Mouse (Mus musculus): ENCODE data around the gene S1pr5. TPM values are rescaled to one million over a fixed set of nuclear protein-coding genes. Genes with fewer than 3 reads are reported as not detected.
"Not testable (repeated sequence)": the region's sequence is repeated elsewhere in the genome, so short reads cannot be mapped to it uniquely, and the experiment has no call there.

S1pr5 gene
- polyA plus RNA-seq, 2 experiments: 0.06 to 0.10 TPM

DNA sequence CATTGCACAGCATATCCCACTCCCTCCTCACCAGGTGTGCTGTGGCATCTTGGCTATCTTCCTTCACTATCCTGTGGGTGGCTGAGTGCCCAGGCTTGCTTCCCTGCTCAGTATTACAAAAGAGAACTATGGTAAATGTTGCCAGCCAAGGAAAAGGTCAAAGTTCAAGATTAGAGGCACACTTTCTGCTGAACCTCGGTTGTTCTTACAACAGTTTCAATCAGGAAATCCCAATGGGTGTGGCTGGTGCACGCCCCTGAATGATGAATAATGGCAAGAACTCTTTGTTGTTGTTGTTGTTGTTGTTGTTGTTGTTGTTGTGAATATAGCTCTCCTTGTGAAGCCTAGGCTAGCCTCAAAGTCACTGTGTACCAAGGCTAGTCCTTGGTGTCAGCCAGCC is 13.6 kb upstream of the S1pr5 start:
- Histone ChIP-seq H3K36me3 (replicated peaks; ENCODE audit: control insufficient read depth, insufficient read depth, low read depth) (peaks cover 4% of the 10 kb centered on the region), H3K9ac (replicated peaks) (no peak overlapping the region), H3K27ac (no peak overlapping the region), H3K9me3 (ENCODE audit: control insufficient read depth, low read length) (no peaks in the 10 kb centered on the region), H3K4me3 (ENCODE audit: insufficient read depth in 1 of 2, low read depth in 2 of 2, low read length in 2 of 2) (no peak overlapping the region), H3K4me2 (ENCODE audit: low read depth) (no peak overlapping the region), H3K4me1 (replicated peaks; ENCODE audit: control insufficient read depth in 2 of 2, insufficient read depth in 2 of 2, low read length in 1 of 2) (peaks cover 22 to 32% of the 10 kb centered on the region in 2 experiments), H3K27me3 (ENCODE audit: control insufficient read depth, insufficient read depth, low read length) (no peaks in the 10 kb centered on the region)
- DNase-seq (ENCODE audit: low read depth in 3 of 3, low spot score in 3 of 3): no peak
- 24% methylated on average over 2 of the region's 2 CpGs for WGBS (ENCODE audit: insufficient replicate concordance)
- ATAC-seq (ENCODE audit: insufficient read depth): no peak
- TF ChIP-seq CTCF (IDR thresholded peaks at IDR 0.05; ENCODE audit: low read depth): no peak
- TF ChIP-seq EP300 (IDR thresholded peaks at IDR 0.05; ENCODE audit: low read depth): no peak

DNA sequence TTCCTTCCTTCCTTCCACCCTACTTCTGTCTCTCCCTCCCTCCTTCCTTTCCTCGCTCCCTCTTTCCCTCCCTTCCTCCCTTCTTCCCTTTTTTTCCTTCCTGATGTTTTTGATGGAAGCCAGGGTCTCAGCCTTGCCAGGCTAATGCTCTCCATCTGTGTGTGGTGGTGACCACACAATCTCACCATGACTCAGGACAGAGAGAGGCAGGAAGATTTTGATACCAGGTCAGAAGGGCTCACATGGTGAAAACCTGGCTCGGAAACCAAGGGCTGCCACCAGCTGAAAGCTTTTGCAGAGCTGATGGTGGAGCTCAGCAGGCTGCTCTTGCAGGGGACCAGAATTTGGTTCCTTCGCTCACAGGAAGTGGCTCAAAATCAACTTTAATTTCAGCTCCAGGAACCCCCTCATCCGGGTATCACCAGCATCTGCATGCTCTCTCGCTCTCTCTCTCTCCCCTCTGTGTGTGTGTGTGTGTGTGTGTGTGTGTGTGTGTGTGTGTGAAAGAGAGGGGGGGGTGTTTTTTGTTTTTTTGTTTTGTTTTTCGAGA is 12.3 kb upstream of the S1pr5 start:
- Histone ChIP-seq H3K36me3 (replicated peaks; ENCODE audit: control insufficient read depth, insufficient read depth, low read depth) (no peaks in the 10 kb centered on the region), H3K27ac (no peak overlapping the region), H3K4me3 (ENCODE audit: insufficient read depth in 1 of 2, low read depth in 2 of 2, low read length in 2 of 2) (no peak overlapping the region), H3K27me3 (ENCODE audit: control insufficient read depth, insufficient read depth, low read length) (no peaks in the 10 kb centered on the region), H3K4me1 (replicated peaks; ENCODE audit: control insufficient read depth in 2 of 2, insufficient read depth in 2 of 2, low read length in 1 of 2) (peaks cover 15 to 21% of the 10 kb centered on the region in 2 experiments), H3K4me2 (ENCODE audit: low read depth) (no peak overlapping the region), H3K9me3 (ENCODE audit: control insufficient read depth, low read length) (no peaks in the 10 kb centered on the region), H3K9ac (replicated peaks) (no peak overlapping the region)
- TF ChIP-seq CTCF (IDR thresholded peaks at IDR 0.05; ENCODE audit: low read depth) (no peak), EP300 (IDR thresholded peaks at IDR 0.05; ENCODE audit: low read depth) (no peak)
- DNase-seq (ENCODE audit: low read depth in 3 of 3, low spot score in 3 of 3) (no peak), ATAC-seq (ENCODE audit: insufficient read depth) (no peak)
- WGBS (ENCODE audit: insufficient replicate concordance): 57% methylated on average over 6 of the region's 6 CpGs

DNA sequence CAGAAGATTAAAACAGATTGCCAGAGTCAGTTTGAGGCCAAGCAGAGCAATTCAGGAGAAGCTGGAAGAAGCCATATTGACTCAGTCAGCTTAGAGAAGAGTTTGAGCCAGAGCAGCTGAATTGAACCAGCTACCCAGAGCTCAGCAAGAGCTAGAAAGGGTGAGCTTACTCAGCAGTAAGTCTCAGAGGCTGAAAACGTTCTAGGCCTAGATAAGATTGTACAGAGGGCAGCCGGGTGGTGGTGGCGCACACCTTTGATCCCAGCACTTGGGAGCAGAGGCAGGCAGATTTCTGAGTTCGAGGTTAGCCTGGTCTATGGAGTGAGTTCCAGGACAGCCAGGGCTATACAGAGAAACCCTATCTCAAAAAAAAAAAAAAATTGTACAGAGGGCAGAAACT is 8.1 kb upstream of the S1pr5 start:
- not testable (repeated sequence) for H3K4me2 ChIP-seq (ENCODE audit: low read depth); H3K9me3 ChIP-seq (ENCODE audit: control insufficient read depth, low read length); ATAC-seq (ENCODE audit: insufficient read depth); DNase-seq (ENCODE audit: low read depth in 3 of 3, low spot score in 3 of 3); H3K27me3 ChIP-seq (ENCODE audit: control insufficient read depth, insufficient read depth, low read length); H3K9ac ChIP-seq (replicated peaks); H3K4me3 ChIP-seq (ENCODE audit: insufficient read depth in 1 of 2, low read depth in 2 of 2, low read length in 2 of 2); H3K27ac ChIP-seq; H3K36me3 ChIP-seq (replicated peaks; ENCODE audit: control insufficient read depth, insufficient read depth, low read depth); H3K4me1 ChIP-seq (replicated peaks; ENCODE audit: control insufficient read depth in 2 of 2, insufficient read depth in 2 of 2, low read length in 1 of 2)
- 34% methylated on average over 4 of the region's 4 CpGs for WGBS (ENCODE audit: insufficient replicate concordance)

DNA sequence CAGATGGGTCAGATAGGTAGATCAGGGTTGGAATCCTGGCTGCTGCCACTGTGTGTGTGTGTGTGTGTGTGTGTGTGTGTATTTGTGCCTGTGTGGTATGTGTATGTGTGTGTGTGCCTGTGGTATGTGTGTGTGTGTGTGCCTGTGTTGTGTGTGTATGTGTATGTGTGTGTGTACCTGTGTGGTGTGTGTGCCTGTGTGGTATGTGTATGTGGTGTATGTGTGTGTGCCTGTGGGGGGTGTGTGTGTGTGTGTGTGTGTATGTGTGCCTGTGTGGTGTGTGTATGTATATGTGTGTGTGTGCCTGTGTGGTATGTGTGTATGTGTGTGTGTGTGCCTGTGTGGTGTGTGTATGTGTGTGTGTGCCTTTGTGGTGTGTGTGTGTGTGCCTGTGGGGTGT is 6.4 kb upstream of the S1pr5 start:
- no peaks in the 10 kb centered on the region for H3K4me1 ChIP-seq (replicated peaks; ENCODE audit: control insufficient read depth in 2 of 2, insufficient read depth in 2 of 2, low read length in 1 of 2)
- H3K4me2 ChIP-seq (ENCODE audit: low read depth): no peak overlapping the region
- H3K27ac ChIP-seq: no peak overlapping the region
- no peaks in the 10 kb centered on the region for H3K9me3 ChIP-seq (ENCODE audit: control insufficient read depth, low read length)
- no peak overlapping the region for H3K4me3 ChIP-seq (ENCODE audit: insufficient read depth in 1 of 2, low read depth in 2 of 2, low read length in 2 of 2)
- DNase-seq (ENCODE audit: low read depth in 3 of 3, low spot score in 3 of 3) (no peak), ATAC-seq (ENCODE audit: insufficient read depth) (no peak)
- no peaks in the 10 kb centered on the region for H3K36me3 ChIP-seq (replicated peaks; ENCODE audit: control insufficient read depth, insufficient read depth, low read depth)
- no peak for TF ChIP-seq EP300 (IDR thresholded peaks at IDR 0.05; ENCODE audit: low read depth)
- H3K9ac ChIP-seq (replicated peaks): no peak overlapping the region
- H3K27me3 ChIP-seq (ENCODE audit: control insufficient read depth, insufficient read depth, low read length): peaks cover 19% of the 10 kb centered on the region

DNA sequence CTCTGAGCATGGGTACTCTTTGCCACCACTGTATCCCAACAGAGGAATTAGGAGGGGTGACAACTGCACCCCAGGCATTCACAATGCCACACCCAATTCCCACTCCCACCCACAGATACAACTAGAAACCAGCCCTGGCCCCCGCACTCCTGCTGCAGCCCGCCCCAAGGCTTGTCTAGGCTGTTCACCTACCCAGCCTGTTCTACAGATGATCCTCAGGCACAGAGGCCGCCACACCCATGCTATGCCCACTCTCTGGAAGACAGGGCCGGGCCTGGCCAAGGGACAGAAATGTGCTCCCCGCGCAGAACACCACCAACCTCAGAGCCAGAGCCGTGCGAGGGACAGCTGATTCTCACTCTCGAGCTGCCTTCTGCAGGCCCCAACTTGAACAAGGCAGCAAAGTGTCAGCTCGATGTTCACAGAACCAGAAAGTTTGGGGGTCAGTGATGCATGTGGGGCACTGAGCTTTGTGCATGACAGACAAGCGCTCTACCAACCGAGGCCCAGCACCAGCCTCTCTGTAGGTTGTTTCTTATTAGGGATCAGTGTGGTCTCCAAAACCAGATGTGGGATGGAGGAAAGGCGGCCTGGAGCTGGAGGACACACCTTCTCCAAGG is 3.0 kb upstream of the S1pr5 start:
- H3K27ac ChIP-seq: no peak overlapping the region
- no peaks in the 10 kb centered on the region for H3K36me3 ChIP-seq (replicated peaks; ENCODE audit: control insufficient read depth, insufficient read depth, low read depth)
- peaks cover 50% of the 10 kb centered on the region for H3K27me3 ChIP-seq (ENCODE audit: control insufficient read depth, insufficient read depth, low read length)
- TF ChIP-seq EP300 (IDR thresholded peaks at IDR 0.05; ENCODE audit: low read depth): no peak
- no peak for TF ChIP-seq CTCF (IDR thresholded peaks at IDR 0.05; ENCODE audit: low read depth)
- no peaks in the 10 kb centered on the region for H3K4me1 ChIP-seq (replicated peaks; ENCODE audit: control insufficient read depth in 2 of 2, insufficient read depth in 2 of 2, low read length in 1 of 2)
- no peak overlapping the region for H3K4me2 ChIP-seq (ENCODE audit: low read depth)
- H3K9ac ChIP-seq (replicated peaks): no peak overlapping the region
- no peaks in the 10 kb centered on the region for H3K9me3 ChIP-seq (ENCODE audit: control insufficient read depth, low read length)
- H3K4me3 ChIP-seq (ENCODE audit: insufficient read depth in 1 of 2, low read depth in 2 of 2, low read length in 2 of 2): no peak overlapping the region
- 62% methylated on average over 13 of the region's 13 CpGs for whole genome bisulfite sequencing (ENCODE audit: insufficient replicate concordance)
- no peak for ATAC-seq (ENCODE audit: insufficient read depth)
- DNase-seq (ENCODE audit: low read depth in 3 of 3, low spot score in 3 of 3): no peak
